Mouse (Mus musculus): ENCODE measurements at regions not wholly inside any gene's neighbourhood (a gene's known extent, or its start where the extent isn't known, plus 50 kb on each side); places are given as distances from the start of the nearest gene placed in this dataset.
"Not testable (repeated sequence)": the region's sequence is repeated elsewhere in the genome, so short reads cannot be mapped to it uniquely, and the experiment has no call there.

- peak in 1 of 2 experiments; percentile 45 for DNase-seq
- intact Hi-C loops (cut with DNase I) = no loop called here
Measured at GRCm38 (mm10) chr4:22131751-22132736, 200.9 kb downstream of the Faxc start.

GRCm38 (mm10) chr4:22133547-22134495 lies 202.7 kb downstream of the Faxc start:
- intact Hi-C loops (cut with DNase I) = no loop called here
- no peak for DNase-seq

GRCm38 (mm10) chr4:22140122-22140521 lies 209.0 kb downstream of the Faxc start:
- intact Hi-C loops (cut with DNase I) = no loop called here
- DNase-seq = no peak

- DNase-seq = no peak
- intact Hi-C loops (cut with DNase I) = no loop called here
Measured at GRCm38 (mm10) chr4:22143546-22143945, 212.4 kb downstream of the Faxc start.

GRCm38 (mm10) chr4:22144834-22145233 lies 212.5 kb upstream of the Fbxl4 start:
- DNase-seq = not testable (repeated sequence)

GRCm38 (mm10) chr4:22146648-22147409 lies 210.5 kb upstream of the Fbxl4 start:
- intact Hi-C loops (cut with DNase I) = no loop called here
- DNase-seq = no peak

More at GRCm38 (mm10) chr4:22144834-22145233, 212.5 kb upstream of the Fbxl4 start:
- intact Hi-C loops (cut with DNase I) = not testable (repeated sequence)

GRCm38 (mm10) chr4:22151899-22152493 lies 205.3 kb upstream of the Fbxl4 start:
- no peak for DNase-seq
- intact Hi-C loops (cut with DNase I) = no loop called here

- intact Hi-C loops (cut with DNase I) = no loop called here
- DNase-seq = no peak
Measured at GRCm38 (mm10) chr4:22152971-22153544, 204.3 kb upstream of the Fbxl4 start.

GRCm38 (mm10) chr4:22153620-22154019 lies 203.7 kb upstream of the Fbxl4 start:
- intact Hi-C loops (cut with DNase I) = no loop called here

GRCm38 (mm10) chr4:22186422-22186821 lies 170.9 kb upstream of the Fbxl4 start:
- no peak for DNase-seq
- intact Hi-C loops (cut with DNase I) = no loop called here

More at GRCm38 (mm10) chr4:22153620-22154019, 203.7 kb upstream of the Fbxl4 start:
- DNase-seq = no peak

- DNase-seq = no peak
- intact Hi-C loops (cut with DNase I) = no loop called here
Measured at GRCm38 (mm10) chr4:22188141-22189006, 169.0 kb upstream of the Fbxl4 start.

- intact Hi-C loops (cut with DNase I) = no loop called here
- DNase-seq = no peak
Measured at GRCm38 (mm10) chr4:22196501-22196900, 160.8 kb upstream of the Fbxl4 start.

GRCm38 (mm10) chr4:22208531-22208930 lies 148.8 kb upstream of the Fbxl4 start:
- no peak for DNase-seq

GRCm38 (mm10) chr4:22237640-22238039 lies 119.7 kb upstream of the Fbxl4 start:
- intact Hi-C loops (cut with DNase I) = no loop called here
- DNase-seq = no peak

More at GRCm38 (mm10) chr4:22208531-22208930, 148.8 kb upstream of the Fbxl4 start:
- intact Hi-C loops (cut with DNase I) = no loop called here

- DNase-seq; intact Hi-C loops (cut with DNase I): not testable (repeated sequence)
Measured at GRCm38 (mm10) chr4:22250276-22250675, 107.1 kb upstream of the Fbxl4 start.

- no peak for DNase-seq
- intact Hi-C loops (cut with DNase I) = no loop called here
Measured at GRCm38 (mm10) chr4:22263903-22264302, 93.4 kb upstream of the Fbxl4 start.

- DNase-seq = no peak
- intact Hi-C loops (cut with DNase I) = no loop called here
Measured at GRCm38 (mm10) chr4:22269064-22269463, 88.3 kb upstream of the Fbxl4 start.

GRCm38 (mm10) chr4:22274178-22274577 lies 83.2 kb upstream of the Fbxl4 start:
- intact Hi-C loops (cut with DNase I) = no loop called here
- no peak for DNase-seq
